Mouse (Mus musculus): Measurements from ENCODE around the gene Cfap54. TPM values are rescaled to one million over a fixed set of nuclear protein-coding genes. Genes with fewer than 3 reads are reported as not detected.

The Cfap54 gene
- polyA plus RNA-seq, 2 experiments from 2014 or later, result 1.3 to 1.4 TPM

DNA sequence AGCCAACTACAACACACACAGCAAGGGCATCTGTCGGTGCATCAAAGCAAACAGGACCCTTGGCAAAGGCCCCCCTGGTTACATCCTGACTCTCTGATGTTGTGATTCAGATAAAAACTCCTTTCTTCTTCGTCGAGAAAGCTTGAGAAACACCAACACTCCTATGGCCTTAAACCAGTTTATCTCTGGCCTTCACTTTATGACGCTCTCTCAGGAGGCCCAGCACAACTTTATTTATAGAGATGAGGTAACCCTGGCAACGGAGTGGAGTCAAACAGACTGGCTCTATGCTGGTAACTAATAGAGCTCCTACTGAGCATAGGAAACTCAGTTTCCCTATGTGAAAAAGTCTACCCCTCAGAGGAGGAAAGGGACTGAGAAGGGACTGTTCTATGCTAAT, 146.9 kb downstream of the Cfap54 start:
- no peak for ATAC-seq

DNA sequence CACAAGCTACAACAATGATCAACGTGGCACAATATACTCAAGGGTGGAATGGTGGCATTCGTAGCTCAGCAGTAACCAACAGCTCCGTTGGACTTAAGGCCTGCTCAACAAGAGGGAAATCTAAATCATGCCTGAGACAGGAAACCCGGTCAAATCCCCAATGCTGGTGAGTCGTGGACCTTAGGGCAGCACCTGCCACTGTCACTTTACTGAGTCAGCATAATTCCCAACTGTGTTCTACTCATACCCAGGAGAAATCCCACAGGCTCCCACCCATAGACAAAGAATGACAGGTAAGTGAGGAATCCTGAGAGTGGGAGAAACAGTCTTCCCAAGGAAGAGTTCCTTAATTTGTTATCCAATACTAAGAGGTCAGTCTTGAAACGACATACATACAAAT, 147.8 kb downstream of the Cfap54 start:
- ATAC-seq, result no peak

DNA sequence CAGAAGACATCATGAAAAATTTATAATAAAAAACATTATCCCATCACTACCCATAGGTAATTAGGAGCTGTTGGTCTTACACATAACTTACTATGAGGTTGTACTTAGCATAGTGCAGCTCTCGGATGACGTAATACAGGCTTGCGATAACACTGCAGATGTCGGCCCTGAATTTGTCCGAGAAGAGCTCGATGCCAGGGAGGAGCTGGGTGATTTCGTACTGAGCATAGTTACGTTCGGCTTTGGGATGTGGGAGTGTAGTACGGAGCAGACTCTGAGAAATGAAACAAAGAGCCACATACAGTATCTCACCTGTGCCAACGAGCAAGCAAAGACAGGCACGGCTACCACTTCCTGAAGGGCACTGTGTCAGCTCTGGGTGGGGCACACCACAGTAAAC, 149.0 kb downstream of the Cfap54 start:
- no peak for ATAC-seq

DNA sequence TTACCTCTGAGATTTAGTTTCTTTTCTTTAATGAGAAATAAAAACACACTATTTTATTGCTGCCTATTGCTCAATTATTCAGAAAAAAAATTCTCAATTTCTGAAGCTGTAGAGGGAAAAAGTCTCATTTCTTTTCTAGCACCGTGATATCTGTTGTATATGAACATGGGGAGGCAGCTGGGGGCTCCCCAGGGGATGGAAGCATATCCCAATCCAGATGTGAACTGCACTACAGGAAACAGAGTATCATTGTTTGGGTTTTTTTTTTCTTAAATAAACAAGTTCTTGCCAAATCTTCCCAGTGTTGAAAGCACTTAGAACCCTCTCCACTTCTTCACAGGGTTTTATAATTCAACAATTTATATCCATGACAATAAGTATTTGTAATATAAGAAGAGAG, 151.4 kb downstream of the Cfap54 start:
- ATAC-seq, result no peak

DNA sequence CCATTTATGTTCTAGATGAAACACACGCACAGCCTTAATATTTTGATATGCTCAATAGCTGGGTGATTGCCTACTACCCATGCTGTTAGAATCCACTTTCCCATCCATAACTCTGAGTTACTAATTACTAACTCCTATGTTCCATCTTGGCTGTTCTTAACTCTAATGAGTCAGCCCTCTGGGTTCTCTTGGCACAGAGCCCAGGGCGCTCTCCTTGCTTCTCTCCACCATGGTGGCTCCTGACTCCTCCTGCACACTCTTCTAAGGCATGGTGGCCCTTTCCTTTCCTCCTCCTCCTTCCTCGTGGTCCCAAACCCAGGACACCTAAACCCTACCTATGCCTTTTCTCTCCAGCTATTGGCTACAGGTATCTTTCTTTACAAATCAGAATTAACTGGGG, 153.2 kb downstream of the Cfap54 start:
- no peak for ATAC-seq

GRCm38 (mm10) chr10:92918551-92918950, 162.9 kb downstream of the Cfap54 start:
- ATAC-seq, result no peak

DNA sequence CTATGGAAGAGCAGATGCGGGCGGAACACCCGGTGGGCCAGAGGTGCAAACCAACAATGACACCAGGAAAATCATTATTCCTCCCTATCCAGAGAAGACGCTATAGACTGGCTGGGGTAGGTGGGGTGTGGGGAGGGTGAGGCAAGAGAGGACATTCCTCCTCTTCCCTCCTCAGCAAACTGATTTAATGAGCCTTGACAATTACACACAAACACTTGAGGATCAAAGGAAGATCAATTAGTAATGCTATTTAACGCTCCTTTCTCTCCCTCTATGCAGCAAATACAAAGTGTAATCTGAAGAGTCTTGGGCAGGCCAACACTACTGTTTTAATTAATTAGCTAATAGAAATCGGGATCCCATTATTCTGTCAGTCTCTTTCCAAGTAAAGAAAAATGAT, 174.2 kb downstream of the Cfap54 start:
- no peak for ATAC-seq

GRCm38 (mm10) chr10:92888466-92888865, 193.0 kb downstream of the Cfap54 start:
- ATAC-seq, result no peak

- ATAC-seq, result no peak
Observed at GRCm38 (mm10) chr10:92878000-92878399, 203.4 kb downstream of the Cfap54 start.

DNA sequence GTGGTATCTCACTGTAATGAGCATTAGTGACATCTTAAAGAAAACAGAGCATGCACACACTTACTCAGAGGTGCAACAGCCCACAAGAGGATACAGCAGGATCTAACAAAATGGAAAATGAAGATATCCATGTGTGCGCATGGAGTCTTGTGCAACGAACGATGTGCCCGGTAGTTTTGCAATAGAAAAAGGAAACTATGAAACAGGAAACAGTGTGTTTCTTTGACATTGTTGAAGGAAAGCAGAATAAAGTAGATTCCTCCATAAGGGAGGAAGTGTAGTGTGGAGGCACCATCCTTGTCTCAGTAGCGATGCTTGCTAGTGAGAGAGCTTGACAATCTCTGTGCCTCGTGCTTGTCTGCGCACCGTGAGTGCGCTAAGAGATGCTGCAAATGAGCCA, 240.4 kb downstream of the Cfap54 start:
- ATAC-seq, result no peak

DNA sequence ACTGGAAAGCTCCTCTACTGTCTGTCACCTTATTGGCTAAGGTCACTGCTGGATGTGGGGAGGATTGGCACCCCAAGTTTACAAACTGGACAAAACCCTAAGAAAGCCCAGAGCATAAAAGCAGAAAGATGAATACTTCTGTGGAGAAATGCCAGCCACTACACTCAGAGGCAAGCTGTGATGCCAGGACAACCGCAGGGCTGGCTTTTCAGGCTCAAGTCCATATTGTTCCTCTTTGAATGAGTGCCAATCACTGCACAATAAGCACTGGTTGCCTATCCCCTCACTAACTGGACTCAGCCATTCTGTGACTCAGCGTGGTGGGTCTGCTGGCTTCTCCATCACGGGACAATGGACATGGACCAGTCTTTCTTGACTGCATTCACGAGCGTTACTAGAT, 243.8 kb downstream of the Cfap54 start:
- ATAC-seq, result no peak

- no peak for ATAC-seq
Observed at GRCm38 (mm10) chr10:92837045-92837444, 244.4 kb downstream of the Cfap54 start.

DNA sequence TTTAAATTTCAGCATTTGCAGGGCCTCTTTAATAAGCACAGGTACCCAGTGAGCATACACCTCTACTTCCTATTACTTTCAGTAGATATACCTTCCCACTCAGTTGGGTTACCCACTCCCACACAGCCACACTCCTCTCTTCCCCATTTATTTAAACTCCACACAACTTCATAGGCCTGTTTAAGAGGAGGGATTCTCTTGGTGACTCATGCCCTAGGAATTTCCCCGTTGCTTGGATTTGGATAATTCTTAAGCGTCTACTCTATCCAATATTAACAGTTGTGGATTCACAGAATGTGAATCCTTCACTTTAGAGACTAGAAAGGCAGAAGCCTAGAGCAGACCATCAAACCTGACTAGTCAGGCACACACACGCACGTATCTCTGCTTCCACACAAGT, 259.9 kb downstream of the Cfap54 start:
- no peak for ATAC-seq

DNA sequence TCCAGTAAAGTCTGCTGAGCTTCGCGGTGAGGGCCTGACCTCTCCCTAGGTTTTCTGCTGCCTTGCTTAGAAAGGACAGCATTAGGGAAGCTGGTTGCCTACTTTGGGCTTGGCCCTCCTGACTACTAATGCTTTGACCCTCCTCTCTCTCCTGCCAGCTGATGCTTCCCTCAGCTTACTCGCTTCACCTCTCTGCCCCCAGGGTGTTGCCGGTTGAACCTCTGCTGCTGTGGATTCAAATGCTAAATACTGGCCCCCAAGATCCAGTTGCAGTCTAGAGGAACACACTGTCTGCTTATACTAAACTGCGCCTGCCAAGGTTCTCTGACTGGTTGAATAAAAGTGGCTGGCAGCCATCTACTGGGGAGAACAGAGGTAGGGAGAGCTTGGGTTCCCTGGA, 263.2 kb downstream of the Cfap54 start:
- no peak for ATAC-seq

- no peak for ATAC-seq
Observed at GRCm38 (mm10) chr10:92816903-92817302, 264.5 kb downstream of the Cfap54 start.

DNA sequence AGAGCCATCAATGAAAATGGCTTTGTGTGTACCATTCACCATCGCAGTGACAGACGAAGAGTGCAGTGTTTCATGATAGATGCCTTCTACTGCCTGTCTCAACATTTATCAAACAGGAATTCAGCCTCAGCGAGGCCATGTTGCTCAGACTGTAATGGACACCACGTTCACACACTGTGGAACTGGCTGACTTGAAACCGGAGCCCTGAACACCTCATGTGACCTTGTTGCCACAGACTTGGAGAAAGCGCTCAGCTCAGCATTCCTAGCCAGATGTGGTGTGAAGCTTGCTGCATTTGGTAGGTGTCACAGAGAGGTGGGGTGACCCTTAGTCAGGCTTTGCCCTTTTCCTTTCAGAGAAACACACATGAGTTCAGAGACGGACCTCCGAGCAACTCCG, 270.5 kb downstream of the Cfap54 start:
- no peak for ATAC-seq

- ATAC-seq, result no peak
Observed at GRCm38 (mm10) chr10:92791908-92792307, 289.5 kb downstream of the Cfap54 start.

GRCm38 (mm10) chr10:92791531-92791900, 289.9 kb downstream of the Cfap54 start:
- no peak for ATAC-seq

GRCm38 (mm10) chr10:92790893-92791530, 290.4 kb downstream of the Cfap54 start:
- peak; percentile 97 for ATAC-seq

GRCm38 (mm10) chr10:92790247-92790646, 291.2 kb downstream of the Cfap54 start:
- ATAC-seq, result no peak

DNA sequence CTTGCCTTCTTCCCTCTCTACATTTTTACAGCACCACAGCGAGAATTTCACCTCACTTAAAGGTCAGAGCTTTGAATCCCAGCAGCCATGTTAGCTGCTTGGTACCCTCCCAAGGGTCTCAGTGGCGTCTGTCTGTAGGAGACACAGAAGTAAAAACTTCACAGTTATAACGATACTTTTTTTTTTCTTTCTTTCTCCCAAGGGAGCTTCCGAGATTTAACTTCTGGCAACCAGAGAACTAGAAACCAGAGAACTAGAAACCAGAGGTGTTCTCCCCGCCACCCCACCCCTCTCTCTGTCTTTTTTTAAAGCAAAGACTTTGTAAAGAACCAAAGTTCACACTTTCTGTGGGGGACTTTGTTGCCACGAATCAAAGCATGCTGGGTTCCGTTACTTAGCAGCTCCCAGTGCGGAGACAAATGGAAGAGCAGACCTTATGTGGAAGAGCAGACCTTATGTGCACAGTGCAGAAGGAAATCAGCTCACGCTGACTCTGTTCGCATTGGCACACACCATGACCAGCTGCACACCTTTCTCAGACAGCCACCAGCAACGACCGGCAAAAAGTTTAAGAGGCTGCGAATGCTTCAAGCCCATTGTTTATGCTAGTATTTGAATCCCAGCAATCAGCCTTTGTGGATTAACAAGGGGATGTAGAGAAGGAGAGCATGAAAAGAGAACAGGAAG, 292.9 kb downstream of the Cfap54 start:
- no peak for ATAC-seq

DNA sequence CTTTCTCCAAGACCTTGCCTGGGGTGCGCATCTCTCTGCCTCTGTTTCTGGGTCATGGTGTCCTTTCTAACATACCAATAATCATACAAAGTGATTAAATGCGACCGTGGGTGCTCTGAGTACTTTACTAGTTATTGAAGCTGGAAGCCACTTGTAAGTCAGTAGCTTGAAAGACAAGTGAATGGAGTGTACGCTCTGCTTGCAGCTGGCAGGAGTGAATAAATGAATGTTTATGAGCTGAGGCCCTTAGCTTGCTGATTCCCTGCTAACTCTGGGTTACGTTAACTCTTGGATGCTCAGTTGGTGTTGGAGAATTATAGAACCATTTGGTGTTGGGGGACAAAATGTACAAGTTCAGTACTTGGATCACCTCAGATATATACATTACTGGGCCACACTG, 298.7 kb downstream of the Cfap54 start:
- ATAC-seq, result no peak

GRCm38 (mm10) chr10:92754359-92754758, 327.1 kb downstream of the Cfap54 start:
- ATAC-seq, result no peak

DNA sequence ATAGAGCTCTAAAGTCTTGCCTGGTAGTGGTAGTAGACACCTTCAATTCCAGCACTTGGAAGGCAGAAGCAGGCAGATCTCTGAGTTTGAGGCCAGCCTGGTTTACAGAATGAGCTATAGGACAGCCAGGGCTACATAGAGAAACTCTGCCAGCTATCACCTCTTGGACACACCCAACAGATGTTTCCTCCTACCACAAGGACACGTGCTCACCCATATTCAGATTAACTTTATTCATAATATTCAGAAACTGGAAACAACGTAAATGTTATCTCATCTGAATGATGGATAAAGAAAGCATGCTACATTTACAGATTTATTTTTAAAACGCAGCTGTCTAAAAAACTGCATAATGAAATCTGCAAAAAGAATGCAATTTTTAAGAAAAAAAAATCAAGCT, 351.1 kb downstream of the Cfap54 start:
- ATAC-seq, result no peak

DNA sequence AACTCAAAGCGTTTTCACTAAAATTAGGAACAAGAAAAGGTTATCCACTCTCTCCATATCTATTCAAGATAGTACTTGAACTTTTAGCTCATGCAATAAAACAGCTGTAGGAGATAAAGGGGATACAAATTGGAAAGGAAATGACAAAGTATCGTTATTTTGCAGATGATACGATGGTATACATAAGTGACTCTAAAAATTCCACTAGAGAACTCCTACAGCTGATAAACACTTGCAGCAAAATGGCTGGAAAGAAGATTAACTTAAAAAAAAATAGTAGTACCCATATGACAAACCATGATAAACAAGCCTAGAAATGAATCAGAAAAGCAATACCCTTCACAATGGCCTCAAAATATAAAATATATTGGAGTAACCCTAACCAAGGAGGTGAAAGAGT, 352.7 kb downstream of the Cfap54 start:
- ATAC-seq, result no peak
